Mouse (Mus musculus) forebrain, embryonic 14.5 days (tissue): ENCODE data around the gene Grin2d. TPM values are rescaled to one million over a fixed set of nuclear protein-coding genes. Genes with fewer than 3 reads are reported as not detected.

ENCODE experiments used
- polyA plus RNA-seq: library from polyadenylated mRNA; unstranded; fragments of >200 nt; fragmentation: Nextera tagmentation; extraction: Ambion mirVana; gene quantifications from 2 replicates; pipeline ENCODE4 v1.2.1, GENCODE M21; 2014

The Grin2d gene
- polyA plus RNA-seq, 1 experiment from 2014 or later = 0.52 TPM

Other genes starting within 250 kb of the Grin2d start
- 1.3 and 1.9 TPM in 2 replicates for gene Mamstr, start 238.4 kb downstream of the Grin2d start, polyA plus RNA-seq
- gene Fut2, start 212.0 kb downstream of the Grin2d start, polyA plus RNA-seq = 0.11 TPM in 1 of 2 replicates, not detected in the other
- gene Ntn5, start 194.4 kb downstream of the Grin2d start, polyA plus RNA-seq = 0.28 and 0.41 TPM in 2 replicates
- gene Sec1, start 184.0 kb downstream of the Grin2d start, polyA plus RNA-seq = 0.06 and 0.38 TPM in 2 replicates
- 22.5 and 22.8 TPM in 2 replicates for gene Car11, start 178.5 kb downstream of the Grin2d start, polyA plus RNA-seq
- 3.6 and 3.7 TPM in 2 replicates for gene Dbp, start 173.3 kb downstream of the Grin2d start, polyA plus RNA-seq
- gene Rpl18, start 162.9 kb downstream of the Grin2d start, polyA plus RNA-seq = 727 and 966 TPM in 2 replicates
- gene Sphk2, start 160.4 kb downstream of the Grin2d start, polyA plus RNA-seq = 16.3 and 19.7 TPM in 2 replicates
- gene Fam83e, start 157.2 kb downstream of the Grin2d start, polyA plus RNA-seq = 0.11 and 0.15 TPM in 2 replicates
- not detected in 2 replicates for gene Spaca4, start 152.6 kb downstream of the Grin2d start, polyA plus RNA-seq
- gene Lmtk3, start 94.6 kb downstream of the Grin2d start, polyA plus RNA-seq = 11.8 and 18.4 TPM in 2 replicates
- 4.0 and 5.4 TPM in 2 replicates for gene Sult2b1, start 93.7 kb downstream of the Grin2d start, polyA plus RNA-seq
- 286 TPM in 2 replicates for gene Cyth2, start 63.8 kb downstream of the Grin2d start, polyA plus RNA-seq
- 0.41 and 0.78 TPM in 2 replicates for gene Kcnj14, start 53.6 kb downstream of the Grin2d start, polyA plus RNA-seq
- gene Grwd1, start 47.4 kb downstream of the Grin2d start, polyA plus RNA-seq = 45.2 and 46.7 TPM in 2 replicates
- gene Kdelr1, start 5.6 kb downstream of the Grin2d start, polyA plus RNA-seq = 104 and 111 TPM in 2 replicates
- 0.51 and 0.55 TPM in 2 replicates for gene Syngr4, start 18.3 kb upstream of the Grin2d start, polyA plus RNA-seq
- 5.1 and 6.2 TPM in 2 replicates for gene Tmem143, start 18.6 kb upstream of the Grin2d start, polyA plus RNA-seq
- 27.9 and 32.8 TPM in 2 replicates for gene Emp3, start 43.0 kb upstream of the Grin2d start, polyA plus RNA-seq
- 2.6 and 2.7 TPM in 2 replicates for gene Ccdc114, start 45.7 kb upstream of the Grin2d start, polyA plus RNA-seq
- gene Abcc6, start 151.9 kb upstream of the Grin2d start, polyA plus RNA-seq = 0.30 and 0.33 TPM in 2 replicates
- 19.6 and 25.9 TPM in 2 replicates for gene Nomo1, start 155.3 kb upstream of the Grin2d start, polyA plus RNA-seq
- 2.7 and 3.0 TPM in 2 replicates for gene Kcnj11, start 222.4 kb upstream of the Grin2d start, polyA plus RNA-seq